Mouse (Mus musculus) testis, adult 2 months (tissue): ENCODE results near the gene Gfi1b. TPM values are rescaled to one million over a fixed set of nuclear protein-coding genes. Genes with fewer than 3 reads are reported as not detected.

Source experiments
- H3K27ac ChIP-seq: fragments of 200-500 bp; 2 replicates; pipeline ENCODE4 v1.5.1; 2012; ENCODE audit warnings: low read depth, low read length; ENCODE audit not compliant: control insufficient read depth, insufficient read depth
- H3K27me3 ChIP-seq: fragments of 200-500 bp; 2 replicates; pipeline ENCODE4 v1.6.1; 2012; ENCODE audit warnings: mild to moderate bottlenecking, low read length, moderate library complexity; ENCODE audit not compliant: control insufficient read depth, insufficient read depth
- H3K36me3 ChIP-seq: fragments of 200-500 bp; 2 replicates; pipeline ENCODE4 v1.6.1; 2012; ENCODE audit warnings: mild to moderate bottlenecking, low read length; ENCODE audit not compliant: control insufficient read depth, insufficient read depth
- H3K4me1 ChIP-seq: fragments of 200-500 bp; 2 replicates; pipeline ENCODE4 v1.6.1; 2012; ENCODE audit warnings: low read length; ENCODE audit not compliant: control insufficient read depth, insufficient read depth
- H3K4me3 ChIP-seq: fragments of 200-500 bp; 2 replicates; pipeline ENCODE4 v1.5.1; 2012; ENCODE audit warnings: low read depth, mild to moderate bottlenecking, low read length, moderate library complexity, mixed read lengths; ENCODE audit not compliant: control insufficient read depth
- CTCF ChIP-seq: fragments of 200-500 bp; IDR thresholded peaks from 2 replicates; pipeline ENCODE4 v1.5.1; 2012; ENCODE audit warnings: low read depth, mild to moderate bottlenecking, inconsistent platforms, low read length, moderate library complexity; ENCODE audit not compliant: control insufficient read depth, insufficient read depth, insufficient replicate concordance
- POLR2A ChIP-seq: fragments of 200-500 bp; IDR thresholded peaks from 2 replicates; pipeline ENCODE4 v1.6.1; 2012; ENCODE audit warnings: low read depth, mild to moderate bottlenecking, inconsistent platforms, low read length, moderate library complexity; ENCODE audit not compliant: control insufficient read depth
- polyA plus RNA-seq: library from polyadenylated mRNA; depleted of rRNA; stranded (reverse); fragments of >200 nt; gene quantifications from 2 replicates; pipeline ENCODE4 v1.2.3, GENCODE M21; 2012

Gfi1b gene
- polyA plus RNA-seq, 1 experiment = 1.0 TPM

DNA sequence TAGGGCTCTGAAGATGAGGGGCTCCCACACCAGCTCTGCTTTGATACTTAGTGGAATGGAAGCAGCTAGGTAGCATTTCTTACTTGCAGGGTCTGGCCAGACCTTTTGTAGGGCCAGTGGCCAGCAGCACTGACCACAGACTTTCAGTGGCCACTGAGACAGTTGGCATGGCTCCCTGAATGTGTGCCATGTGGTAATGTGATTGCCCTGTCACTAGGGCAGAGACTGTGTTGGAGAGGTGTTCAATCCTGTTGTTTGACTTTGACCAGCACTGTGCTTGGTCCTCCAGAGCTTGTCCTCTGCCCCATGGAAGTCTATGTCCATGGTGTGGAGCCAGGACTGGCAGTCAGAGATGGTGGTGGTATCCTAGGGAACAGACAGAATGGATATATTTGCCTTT, 28.7 kb upstream of the Gfi1b start:
- Histone ChIP-seq H3K27me3 (no peaks in the 10 kb centered on the region), H3K36me3 (no peaks in the 10 kb centered on the region), H3K4me1 (no peaks in the 10 kb centered on the region), H3K4me3 (no peak overlapping the region), H3K27ac (no peak overlapping the region)
- TF ChIP-seq CTCF (no peak), POLR2A (no peak)

GRCm38 (mm10) chr2:28643081-28643480, 21.3 kb upstream of the Gfi1b start:
- H3K4me1 ChIP-seq = peaks cover 13% of the 10 kb centered on the region
- no peak overlapping the region for H3K4me3 ChIP-seq
- H3K27ac ChIP-seq = no peak overlapping the region
- H3K36me3 ChIP-seq = no peaks in the 10 kb centered on the region
- TF ChIP-seq CTCF = no peak
- no peak for TF ChIP-seq POLR2A
- H3K27me3 ChIP-seq = no peaks in the 10 kb centered on the region

GRCm38 (mm10) chr2:28641435-28641941, 19.7 kb upstream of the Gfi1b start:
- Histone ChIP-seq H3K27ac (peak overlapping the region; percentile 95), H3K4me3 (peak overlapping the region; percentile 86), H3K27me3 (no peaks in the 10 kb centered on the region), H3K4me1 (peaks cover 13% of the 10 kb centered on the region), H3K36me3 (no peaks in the 10 kb centered on the region)
- no peak for TF ChIP-seq CTCF
- TF ChIP-seq POLR2A = no peak; the same call in 1 of the 2 replicates

DNA sequence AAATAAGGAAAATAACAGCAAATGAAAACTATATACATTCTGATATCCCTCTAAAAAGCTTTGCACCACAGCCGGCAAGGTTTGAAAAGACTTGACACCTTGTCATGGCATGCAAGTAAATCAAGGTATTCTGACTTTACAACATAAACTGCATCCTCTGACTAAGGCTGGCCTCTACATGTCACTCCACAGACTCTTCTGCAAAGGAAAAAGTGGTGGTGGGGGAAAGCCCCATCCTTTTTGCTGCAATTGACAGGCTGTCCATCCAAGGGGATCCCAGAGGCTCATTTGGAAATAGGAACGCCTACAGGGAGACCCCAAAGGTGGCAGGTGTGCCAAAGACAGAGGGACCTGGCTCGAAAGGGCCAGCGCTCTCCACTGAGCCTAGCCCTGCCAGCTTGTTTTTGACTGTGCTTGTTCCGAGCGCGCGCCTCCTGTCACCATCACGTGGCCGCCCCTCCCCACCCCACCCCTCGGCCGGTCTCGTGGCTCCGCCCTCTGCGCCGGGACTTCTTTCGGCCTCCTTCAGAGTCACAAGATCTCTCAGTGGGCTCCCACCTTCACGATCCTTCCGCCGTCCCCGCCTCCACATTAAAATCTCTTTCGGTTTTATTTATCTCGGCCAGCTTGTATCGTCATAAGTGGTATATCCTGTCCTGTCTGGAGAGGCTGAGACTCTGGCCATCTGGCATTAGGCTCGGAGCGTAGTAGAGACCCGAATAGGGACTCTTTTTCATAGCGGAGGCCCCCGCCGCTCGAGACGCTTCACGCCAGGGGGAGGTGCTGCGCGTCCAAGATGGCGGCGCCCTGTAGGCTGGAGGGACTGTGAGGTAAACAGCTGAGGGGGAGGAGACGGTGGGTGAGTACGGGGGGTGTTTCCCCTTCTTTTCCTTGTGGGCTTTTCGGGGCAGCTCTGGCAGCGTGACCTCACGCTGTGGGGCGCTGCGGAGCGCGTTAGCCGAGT, 19.0 kb upstream of the Gfi1b start, which contains the start of gene Tsc1:
TSS of gene Tsc1 (plus strand) at position 768 of the 964 bp plus-strand sequence.
- Histone ChIP-seq H3K4me1 (peaks cover 13% of the 10 kb centered on the region), H3K4me3 (peak within 1 kb of the TSS; percentile 86), H3K27ac (peak within 1 kb of the TSS; percentile 95), H3K36me3 (no peaks in the 10 kb centered on the region), H3K27me3 (no peaks in the 10 kb centered on the region)
- TF ChIP-seq CTCF (no peak), POLR2A (peak; percentile 79)

- Histone ChIP-seq H3K36me3 (no peaks in the 10 kb centered on the region), H3K4me1 (peaks cover 13% of the 10 kb centered on the region), H3K4me3 (no peak overlapping the region), H3K27me3 (no peaks in the 10 kb centered on the region), H3K27ac (no peak overlapping the region)
- TF ChIP-seq POLR2A (no peak), CTCF (peak; percentile 39; the same call in 1 of the 2 replicates)
Observed at GRCm38 (mm10) chr2:28639794-28640193, 18.0 kb upstream of the Gfi1b start.

- H3K27ac ChIP-seq = peak overlapping the region; percentile 44; the same call in 1 of the 2 replicates
- TF ChIP-seq POLR2A (no peak), CTCF (no peak)
- no peaks in the 10 kb centered on the region for H3K27me3 ChIP-seq
- peaks cover 13% of the 10 kb centered on the region for H3K4me1 ChIP-seq
- no peaks in the 10 kb centered on the region for H3K36me3 ChIP-seq
- peak overlapping the region; percentile 86 for H3K4me3 ChIP-seq
Observed at GRCm38 (mm10) chr2:28638886-28639285, 17.1 kb upstream of the Gfi1b start.

- peaks cover 13% of the 10 kb centered on the region for H3K4me1 ChIP-seq
- no peaks in the 10 kb centered on the region for H3K27me3 ChIP-seq
- peak overlapping the region; percentile 86 for H3K4me3 ChIP-seq
- H3K36me3 ChIP-seq = no peaks in the 10 kb centered on the region
- TF ChIP-seq POLR2A = peak; percentile 53; the same call in 1 of the 2 replicates
- TF ChIP-seq CTCF = no peak
- peak overlapping the region; percentile 48; the same call in 1 of the 2 replicates for H3K27ac ChIP-seq
Observed at GRCm38 (mm10) chr2:28638352-28638751, 16.6 kb upstream of the Gfi1b start.
